Mouse (Mus musculus) heart, postnatal 0 days (tissue): Measurements from ENCODE around the gene Slc43a2. TPM values are rescaled to one million over a fixed set of nuclear protein-coding genes. Genes with fewer than 3 reads are reported as not detected.
A peak's percentile ranks its signal among the peaks of the same experiment; 100 is the strongest.
"Not testable (repeated sequence)": the region's sequence is repeated elsewhere in the genome, so short reads cannot be mapped to it uniquely, and the experiment has no call there.

ENCODE experiments used
- ATAC-seq: fragments of 200-750 bp; cut with Nextera tagmentation; 2 replicates; pipeline ENCODE4 v1.8.0; 2017; ENCODE audit warnings: low read depth, moderate number of reproducible peaks, moderate library complexity; ENCODE audit not compliant: insufficient read depth
- DNase-seq: peaks from one replicate; pipeline ENCODE4 v3.0.0-alpha.2; 2016; ENCODE audit warnings: low spot score
- H3K27ac ChIP-seq: fragments of 300-500 bp; sonication (generic); 2 replicates; pipeline ENCODE4 v1.5.1; 2014; ENCODE audit warnings: low read depth, mild to moderate bottlenecking
- H3K27me3 ChIP-seq: fragments of 300-500 bp; sonication (generic); 2 replicates; pipeline ENCODE4 v1.6.1; 2014; ENCODE audit warnings: low read length, mixed read lengths; ENCODE audit not compliant: control insufficient read depth, insufficient read depth
- H3K36me3 ChIP-seq: fragments of 300-500 bp; sonication (generic); replicated peaks from 2 replicates; pipeline ENCODE4 v1.6.1; 2014; ENCODE audit warnings: low read length, mixed read lengths; ENCODE audit not compliant: control insufficient read depth, insufficient read depth
- H3K4me1 ChIP-seq: fragments of 300-500 bp; sonication (generic); 2 replicates; pipeline ENCODE4 v1.6.1; 2014; ENCODE audit warnings: antibody characterized with exemption; ENCODE audit not compliant: control insufficient read depth, insufficient read depth
- H3K4me2 ChIP-seq: fragments of 300-500 bp; sonication (generic); 2 replicates; pipeline ENCODE4 v1.6.1; 2014; ENCODE audit warnings: low read depth, mild to moderate bottlenecking, low read length, moderate library complexity
- H3K4me3 ChIP-seq: fragments of 300-500 bp; sonication (generic); 2 replicates; pipeline ENCODE4 v1.5.1; 2014; ENCODE audit warnings: low read depth, low read length
- H3K9ac ChIP-seq: fragments of 300-500 bp; sonication (generic); replicated peaks from 2 replicates; pipeline ENCODE4 v1.6.1; 2014; ENCODE audit warnings: low read depth, low read length, mixed read lengths
- H3K9me3 ChIP-seq: fragments of 300-500 bp; sonication (generic); replicated peaks from 2 replicates; pipeline ENCODE4 v1.6.1; 2016; ENCODE audit warnings: low read length; ENCODE audit not compliant: control insufficient read depth
- CTCF ChIP-seq: IDR thresholded peaks from 2 replicates; pipeline ENCODE4 v1.5.1; 2016; ENCODE audit warnings: antibody characterized with exemption, control low read depth, low read depth
- EP300 ChIP-seq: IDR thresholded peaks from 2 replicates; pipeline ENCODE4 v1.6.1; 2016; ENCODE audit warnings: antibody characterized with exemption, low read depth
- WGBS: fragments of 180-500 bp; shearing (Covaris S2); extraction: QIAGEN DNeasy Blood & Tissue Kit; methylation state at CpG from one replicate; pipeline ENCODE4 v1.1.7; 2014; 5-methylcytosine and 5-hydroxymethylcytosine counted together
- polyA plus RNA-seq: library from polyadenylated mRNA; unstranded; fragments of >200 nt; fragmentation: Nextera tagmentation; extraction: Ambion mirVana; gene quantifications from 2 replicates; pipeline ENCODE4 v1.2.1, GENCODE M21; 2015
- total RNA-seq: library from RNA; depleted of rRNA; stranded (reverse); fragments of >200 nt; gene quantifications from 2 replicates; pipeline ENCODE4 v1.2.3, GENCODE M21; 2014; ENCODE audit warnings: low replicate concordance

Slc43a2 gene
- total and polyA plus RNA-seq, 2 experiments from 2014 or later = 3.6 to 4.8 TPM

GRCm38 (mm10) chr11:75592612-75593011 lies 61.1 kb downstream of the Slc43a2 start:
- Histone ChIP-seq H3K27me3 (no peaks in the 10 kb centered on the region), H3K36me3 (peaks cover 36% of the 10 kb centered on the region), H3K9me3 (no peaks in the 10 kb centered on the region), H3K4me3 (no peak overlapping the region), H3K4me1 (peaks cover 22% of the 10 kb centered on the region), H3K4me2 (no peak overlapping the region), H3K27ac (no peak overlapping the region), H3K9ac (no peak overlapping the region)
- DNase-seq = no peak
- WGBS = 69% methylated on average over 5 of the region's 5 CpGs
- no peak for ATAC-seq
- TF ChIP-seq CTCF (no peak), EP300 (no peak)

GRCm38 (mm10) chr11:75594431-75594830 lies 62.9 kb downstream of the Slc43a2 start:
- no peak overlapping the region for H3K4me3 ChIP-seq
- peaks cover 12% of the 10 kb centered on the region for H3K4me1 ChIP-seq
- H3K36me3 ChIP-seq = peaks cover 53% of the 10 kb centered on the region
- no peak overlapping the region for H3K4me2 ChIP-seq
- H3K27ac ChIP-seq = no peak overlapping the region
- 74% methylated on average over 9 of the region's 9 CpGs for WGBS
- ATAC-seq = no peak
- no peaks in the 10 kb centered on the region for H3K9me3 ChIP-seq
- TF ChIP-seq CTCF = no peak
- TF ChIP-seq EP300 = no peak
- H3K27me3 ChIP-seq = no peaks in the 10 kb centered on the region
- no peak overlapping the region for H3K9ac ChIP-seq
- DNase-seq = no peak

GRCm38 (mm10) chr11:75595404-75595803 lies 63.9 kb downstream of the Slc43a2 start:
- Histone ChIP-seq H3K4me2 (no peak overlapping the region), H3K9me3 (no peaks in the 10 kb centered on the region), H3K27ac (0 out of 2 replicates have a peak overlapping the region, but pooled peaks have one; percentile 16), H3K4me3 (no peak overlapping the region), H3K4me1 (peaks cover 11% of the 10 kb centered on the region), H3K27me3 (no peaks in the 10 kb centered on the region), H3K9ac (no peak overlapping the region), H3K36me3 (peaks cover 58% of the 10 kb centered on the region)
- WGBS = 55% methylated on average over 2 of the region's 2 CpGs
- TF ChIP-seq EP300 (no peak), CTCF (no peak)
- DNase-seq = no peak
- ATAC-seq = 0 out of 2 replicates have a peak, but pooled peaks have one; percentile 7

GRCm38 (mm10) chr11:75595816-75596215 lies 64.3 kb downstream of the Slc43a2 start:
- H3K4me1 ChIP-seq = peaks cover 11% of the 10 kb centered on the region
- DNase-seq (no peak), ATAC-seq (no peak)
- no peak overlapping the region for H3K4me2 ChIP-seq
- 72% methylated on average over 7 of the region's 7 CpGs for WGBS
- 0 out of 2 replicates have a peak overlapping the region, but pooled peaks have one; percentile 16 for H3K27ac ChIP-seq
- peaks cover 62% of the 10 kb centered on the region for H3K36me3 ChIP-seq
- no peaks in the 10 kb centered on the region for H3K9me3 ChIP-seq
- H3K27me3 ChIP-seq = no peaks in the 10 kb centered on the region
- no peak overlapping the region for H3K4me3 ChIP-seq
- no peak for TF ChIP-seq EP300
- H3K9ac ChIP-seq = no peak overlapping the region

GRCm38 (mm10) chr11:75596726-75597255 lies 65.3 kb downstream of the Slc43a2 start:
- H3K4me2 ChIP-seq = no peak overlapping the region
- H3K27ac ChIP-seq = 0 out of 2 replicates have a peak overlapping the region, but pooled peaks have one; percentile 4
- peaks cover 11% of the 10 kb centered on the region for H3K4me1 ChIP-seq
- H3K9ac ChIP-seq = no peak overlapping the region
- no peak for TF ChIP-seq EP300
- TF ChIP-seq CTCF = no peak
- no peaks in the 10 kb centered on the region for H3K9me3 ChIP-seq
- ATAC-seq = peak; percentile 34
- 38% methylated on average over 3 of the region's 3 CpGs for WGBS
- no peak overlapping the region for H3K4me3 ChIP-seq
- no peak for DNase-seq
- H3K36me3 ChIP-seq = peaks cover 72% of the 10 kb centered on the region
- H3K27me3 ChIP-seq = no peaks in the 10 kb centered on the region

- TF ChIP-seq CTCF = no peak
- no peak for TF ChIP-seq EP300
- Histone ChIP-seq H3K27ac (0 out of 2 replicates have a peak overlapping the region, but pooled peaks have one; percentile 14), H3K9ac (no peak overlapping the region), H3K4me2 (no peak overlapping the region), H3K4me1 (peaks cover 11% of the 10 kb centered on the region), H3K4me3 (no peak overlapping the region), H3K36me3 (peaks cover 74% of the 10 kb centered on the region), H3K27me3 (no peaks in the 10 kb centered on the region), H3K9me3 (no peaks in the 10 kb centered on the region)
- DNase-seq (no peak), ATAC-seq (no peak)
- WGBS = 86% methylated on average over 6 of the region's 6 CpGs
Measured at GRCm38 (mm10) chr11:75598004-75598403, 66.5 kb downstream of the Slc43a2 start.

- H3K9me3 ChIP-seq, H3K9ac ChIP-seq, H3K4me2 ChIP-seq, H3K27ac ChIP-seq, H3K4me3 ChIP-seq, H3K27me3 ChIP-seq, ATAC-seq, DNase-seq: not testable (repeated sequence)
- WGBS = 94% methylated on average over 16 of the region's 17 CpGs
- Histone ChIP-seq H3K36me3 (peaks cover 72% of the 10 kb centered on the region), H3K4me1 (peaks cover 11% of the 10 kb centered on the region)
Measured at GRCm38 (mm10) chr11:75599802-75600201, 68.3 kb downstream of the Slc43a2 start.
